ENCODE assay signal across 9 mouse cellular contexts in the genomic region with DNA sequence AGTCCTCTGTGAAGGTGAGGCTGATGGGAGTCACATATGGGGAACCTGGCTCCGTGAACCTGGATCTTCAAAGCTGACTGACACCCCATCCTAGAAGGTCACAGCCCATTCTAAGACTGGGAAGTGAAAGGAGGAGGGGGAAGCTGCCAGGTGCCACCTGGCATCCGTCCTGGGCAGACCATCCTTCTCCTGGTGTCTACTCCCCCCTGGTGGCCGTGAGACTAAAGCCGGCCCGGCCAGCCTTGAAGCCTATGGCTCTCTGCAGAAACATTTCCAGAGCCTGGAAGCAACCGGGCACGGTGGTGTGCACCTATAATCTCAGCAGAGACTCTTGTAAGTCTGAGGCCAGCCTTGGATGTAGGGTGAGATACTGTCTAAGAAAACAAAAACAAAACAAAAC. TPM values are rescaled to one million over a fixed set of nuclear protein-coding genes. Genes with fewer than 3 reads are reported as not detected.
A peak's percentile ranks its signal among the peaks of the same experiment; 100 is the strongest.
DNase-seq lines count a peak whose midpoint lies in the region; TF ChIP-seq lines count a peak whose summit lies in the region.
"Had no signal": no experiment of that assay in that cellular context is flagged by ENCODE, and none has a peak within 500 bp of the region (broad histone marks: within the 10 kb centered on the region; RNA-seq: fewer than 3 reads in every experiment).

No protein-coding gene starts in this region.

- no peak overlapping the region for H3ac ChIP-seq in C2C12 (ENCODE audit: control insufficient read depth, insufficient read length, low read depth)

- peak; percentile 31 for DNase-seq in gastrocnemius, postnatal 14 days
- no peak for DNase-seq in gastrocnemius, adult 18-20 months (ENCODE audit: low spot score)
- peak; percentile 31 to 46 for DNase-seq in cerebellum, adult 18-20 months
- DNase-seq in forelimb bud, embryonic 11.5 days (ENCODE audit: low read depth, low spot score), result peak; percentile 48
- DNase-seq in kidney, postnatal 36 days, result peak; percentile 23 to 74
- DNase-seq in urinary bladder, postnatal 4 days (ENCODE audit: low spot score in 2 of 2), result peak; percentile 49 to 71

- WGBS in olfactory bulb, adult 2 months, result 37% methylated on average over 7 of the region's 7 CpGs

- no peak for TF ChIP-seq POLR2A in olfactory bulb, adult 2 months (IDR thresholded peaks at IDR 0.05; ENCODE audit: insufficient read depth, low read depth, low read length)

- no peak overlapping the region for H3K4me3 ChIP-seq in C2C12 (ENCODE audit: insufficient read depth, poor library complexity, severe bottlenecking)
- H3K4me3 ChIP-seq in olfactory bulb, adult 2 months (ENCODE audit: insufficient read depth, low read depth, low read length), result no peak overlapping the region
- H3K4me3 ChIP-seq: heart, embryonic 15.5 days had no signal

- intact Hi-C loops in gastrocnemius, postnatal 14 days (cut with DNase I; ENCODE audit: low total_unique reads), result no loop called here

- no peaks in the 10 kb centered on the region for H3K79me2 ChIP-seq in C2C12 (ENCODE audit: control insufficient read depth, insufficient read depth)

- no peaks in the 10 kb centered on the region for H3K79me3 ChIP-seq in C2C12 (ENCODE audit: low read depth)

- H3K27ac ChIP-seq in olfactory bulb, adult 2 months (ENCODE audit: insufficient read depth, low read depth, low read length), result no peak overlapping the region
- H3K27ac ChIP-seq: heart, embryonic 15.5 days had no signal

- no peaks in the 10 kb centered on the region for H3K4me1 ChIP-seq in olfactory bulb, adult 2 months (ENCODE audit: control insufficient read depth, insufficient read depth, low read length)
- H3K4me1 ChIP-seq: heart, embryonic 15.5 days had no signal

- H3K36me3 ChIP-seq in C2C12 (ENCODE audit: control insufficient read depth, insufficient read depth), result no peaks in the 10 kb centered on the region
- H3K36me3 ChIP-seq: heart, embryonic 15.5 days had no signal

- peaks cover 32% of the 10 kb centered on the region for H3K27me3 ChIP-seq in C2C12 (ENCODE audit: control insufficient read depth, insufficient read depth, insufficient read length)

- peak; percentile 27 for TF ChIP-seq CTCF in C2C12 (IDR thresholded peaks at IDR 0.05; ENCODE audit: control insufficient read depth, insufficient read depth, insufficient read length)
- TF ChIP-seq CTCF in olfactory bulb, adult 2 months (IDR thresholded peaks at IDR 0.05; ENCODE audit: insufficient read depth, low read depth, low read length), result peak; percentile 42; the same call in 1 of the 2 replicates

TF ChIP-seq in C2C12, 6 proteins besides CTCF, POLR2A, EP300 and RAD21:
- no peak for TF ChIP-seq MAX (IDR thresholded peaks at IDR 0.05)
- TF ChIP-seq MYOG (IDR thresholded peaks at IDR 0.05; ENCODE audit: control insufficient read depth, extremely low read depth, insufficient read length), result no peak
- no peak for TF ChIP-seq USF1 (IDR thresholded peaks at IDR 0.05; ENCODE audit: low read depth)
- no peak for TF ChIP-seq CEBPB (IDR thresholded peaks at IDR 0.05; ENCODE audit: low read depth)
- TF ChIP-seq FOSL1 (IDR thresholded peaks at IDR 0.05; ENCODE audit: insufficient read depth, low read length, poor library complexity, severe bottlenecking), result no peak
- no peak for TF ChIP-seq MYOD1 (IDR thresholded peaks at IDR 0.05; ENCODE audit: control insufficient read depth, insufficient read length, low read depth)
TF ChIP-seq in C2C12: peak in this region for 0.

RNA-seq across cellular contexts. Expression of a gene that starts 9.0 kb away (rescaled TPM):
- 10 to 100 TPM; 18.8 to 20.8 TPM for total RNA-seq in gastrocnemius, postnatal 14 days (2021)
- total RNA-seq in gastrocnemius, adult 18-20 months (2021), result 10 to 100 TPM in 1 of 2 experiments, 1 to 10 TPM in 1; 8.5 to 13.1 TPM
- polyA plus RNA-seq in C2C12 (2012; fragmentation: generic; extraction: Trizol), result not detected
- not detected in 2 replicates for polyA plus RNA-seq in olfactory bulb, adult 2 months (2012; ENCODE audit: insufficient read depth, insufficient read length, low replicate concordance, missing spikeins)

RNA-seq across cellular contexts. Expression of a gene that starts 15.9 kb away (rescaled TPM):
- 10 to 100 TPM; 15.2 to 18.1 TPM for total RNA-seq in gastrocnemius, postnatal 14 days (2021)
- total RNA-seq in gastrocnemius, adult 18-20 months (2021), result 10 to 100 TPM in 1 of 2 experiments, 1 to 10 TPM in 1; 7.9 to 15.8 TPM
- polyA plus RNA-seq in C2C12 (2012; fragmentation: generic; extraction: Trizol), result not detected
- not detected in 2 replicates for polyA plus RNA-seq in olfactory bulb, adult 2 months (2012; ENCODE audit: insufficient read depth, insufficient read length, low replicate concordance, missing spikeins)

RNA-seq across cellular contexts. Expression of a gene that starts 21.6 kb away (rescaled TPM):
- total RNA-seq in gastrocnemius, postnatal 14 days (2021), result 10 to 100 TPM; 18.7 to 19.7 TPM
- total RNA-seq in gastrocnemius, adult 18-20 months (2021), result 10 to 100 TPM in 1 of 2 experiments, 1 to 10 TPM in 1; 8.7 to 15.2 TPM
- not detected for polyA plus RNA-seq in C2C12 (2012; fragmentation: generic; extraction: Trizol)
- polyA plus RNA-seq in olfactory bulb, adult 2 months (2012; ENCODE audit: insufficient read depth, insufficient read length, low replicate concordance, missing spikeins), result not detected in 2 replicates

RNA-seq across cellular contexts. Expression of a gene that starts 41.2 kb away (rescaled TPM):
- 1 to 10 TPM; 1.2 to 4.2 TPM for total RNA-seq in gastrocnemius, postnatal 14 days (2021)
- under 1 TPM; 0.53 to 0.74 TPM for total RNA-seq in gastrocnemius, adult 18-20 months (2021)
- 16.8 TPM for polyA plus RNA-seq in C2C12 (2012; fragmentation: generic; extraction: Trizol)
- not detected in 2 replicates for polyA plus RNA-seq in olfactory bulb, adult 2 months (2012; ENCODE audit: insufficient read depth, insufficient read length, low replicate concordance, missing spikeins)
